Mouse (Mus musculus) common myeloid progenitor, adult 5-6 weeks (primary cell): Measurements from ENCODE around the gene Prrt4. TPM values are rescaled to one million over a fixed set of nuclear protein-coding genes. Genes with fewer than 3 reads are reported as not detected.
"Not testable (repeated sequence)": the region's sequence is repeated elsewhere in the genome, so short reads cannot be mapped to it uniquely, and the experiment has no call there.

Experiments
- ATAC-seq: replicated peaks from 2 replicates; pipeline ENCODE4 v1.8.0; 2016; ENCODE audit warnings: low read depth, mild to moderate bottlenecking, moderate TSS enrichment, inconsistent platforms; ENCODE audit not compliant: poor library complexity, severe bottlenecking
- total RNA-seq: library from RNA; stranded (forward); fragments of 200-1000, 187-1606 nt; gene quantifications from 2 replicates; pipeline ENCODE4 v1.2.3, GENCODE M21; 2017

Gene Prrt4
- total RNA-seq, 1 experiment from 2014 or later, result not detected

DNA sequence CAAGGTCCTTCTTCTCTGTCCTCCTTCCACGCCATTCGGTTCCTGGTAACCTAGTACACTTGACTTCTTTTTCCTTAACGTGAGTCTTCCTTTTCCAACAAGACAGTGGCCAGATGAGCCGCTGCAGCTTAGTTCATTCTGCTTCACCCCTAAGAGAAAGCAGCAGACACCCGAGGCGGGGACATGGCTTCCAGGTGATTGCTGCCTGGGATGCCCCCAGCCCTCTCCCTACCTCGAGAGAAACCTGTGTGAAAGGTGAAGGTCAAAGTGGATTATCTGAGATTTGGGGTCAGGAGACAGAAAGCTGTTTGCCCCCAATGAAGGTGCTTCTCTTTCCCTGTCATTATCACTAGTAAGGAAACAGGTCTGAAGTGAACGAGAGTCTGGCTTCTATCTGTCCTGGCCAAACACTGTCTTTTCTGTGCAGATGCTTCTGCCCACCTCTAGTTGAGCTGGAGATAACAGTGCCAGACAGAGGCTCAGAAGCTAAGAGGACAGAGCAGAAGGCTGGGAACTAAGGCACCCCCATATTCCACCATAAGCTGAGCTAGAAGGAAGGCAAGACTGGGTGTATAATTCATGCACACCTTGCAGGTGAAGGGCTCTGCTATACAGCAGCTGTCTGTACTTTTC, 20.0 kb upstream of the Prrt4 start:
- ATAC-seq, result no peak

DNA sequence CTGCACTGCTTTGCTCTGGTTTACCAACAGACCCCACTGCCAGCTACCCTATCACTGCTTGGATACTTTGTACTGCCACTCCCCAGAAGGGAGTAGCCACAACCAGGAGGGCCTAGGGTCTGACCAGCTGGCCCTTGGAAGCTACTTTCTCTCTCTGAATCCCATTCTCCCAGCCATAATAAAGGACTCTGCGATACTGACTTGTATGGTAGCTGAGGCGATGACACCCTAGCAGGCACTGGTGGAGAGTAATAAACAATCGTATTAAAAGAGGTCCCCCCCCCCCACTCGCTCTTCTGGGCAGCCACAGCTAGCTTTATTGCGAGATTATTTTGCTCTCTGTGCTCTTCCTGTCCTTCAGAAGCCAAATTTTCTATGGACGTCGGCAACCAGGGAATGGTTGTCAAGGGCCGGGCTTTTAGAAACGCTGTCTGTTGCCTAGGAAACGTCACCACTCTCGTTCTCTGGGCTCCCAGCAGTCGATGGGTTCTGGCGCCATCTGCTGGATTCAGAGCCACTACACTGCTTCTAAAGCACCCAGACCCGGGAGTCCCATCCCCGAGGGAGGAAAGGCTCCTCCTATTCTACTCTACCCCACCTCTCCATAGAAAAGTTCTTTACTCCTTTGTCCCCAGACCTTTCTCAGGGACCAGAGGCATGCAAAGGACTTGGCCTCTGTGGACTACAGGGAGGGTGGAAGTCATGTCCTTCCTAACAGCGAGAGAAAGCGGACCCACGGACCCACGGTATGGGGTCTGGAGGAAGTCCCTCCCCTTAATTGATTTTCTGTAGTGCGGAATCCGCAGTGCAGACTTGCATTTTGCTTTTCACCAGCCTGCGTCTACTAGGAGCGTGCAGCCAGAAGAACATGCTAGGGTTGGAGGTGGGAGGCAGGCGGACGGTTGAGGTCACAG, 19.2 kb upstream of the Prrt4 start:
- ATAC-seq, result peak; percentile 77

DNA sequence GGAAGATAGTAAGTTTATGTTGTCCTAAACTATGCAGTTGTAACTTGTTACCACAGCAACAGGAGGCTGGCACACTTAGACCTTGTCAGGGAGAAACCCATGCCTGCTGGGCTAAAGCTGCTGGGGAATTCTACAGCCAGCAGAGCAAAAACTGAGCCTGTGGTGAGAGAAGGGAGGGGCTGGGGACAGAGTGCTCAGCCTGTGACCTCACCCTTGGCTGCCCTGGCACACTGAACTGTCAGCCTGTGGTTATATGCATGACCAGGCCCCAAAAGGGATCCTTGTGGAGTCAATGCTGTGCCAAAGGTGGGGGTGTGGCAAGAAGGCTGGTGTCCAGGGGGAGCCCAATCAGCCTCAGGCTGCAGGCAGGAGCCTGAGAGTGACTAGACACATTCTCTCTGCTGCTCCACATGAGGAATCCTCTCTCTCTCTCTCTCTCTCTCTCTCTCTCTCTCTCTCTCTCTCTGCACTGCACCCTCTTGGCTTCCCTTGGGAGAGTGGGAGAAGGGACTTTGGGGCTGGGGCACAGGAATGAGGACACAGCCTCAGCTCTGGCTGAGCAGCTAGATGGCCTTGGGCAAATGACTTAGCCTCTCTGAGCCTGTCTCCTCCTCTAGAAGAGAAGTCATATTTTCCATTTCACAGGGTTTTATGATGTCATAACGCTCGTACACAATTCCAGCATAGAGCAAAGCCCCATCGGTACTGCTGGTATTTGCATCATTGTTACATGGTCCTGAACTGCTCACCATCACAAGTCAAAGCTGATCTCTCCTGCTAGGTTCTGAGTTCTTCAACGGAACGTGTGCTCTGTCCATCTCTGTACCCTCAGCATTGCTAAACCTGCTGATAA, 16.7 kb upstream of the Prrt4 start:
- peak; percentile 62 for ATAC-seq

DNA sequence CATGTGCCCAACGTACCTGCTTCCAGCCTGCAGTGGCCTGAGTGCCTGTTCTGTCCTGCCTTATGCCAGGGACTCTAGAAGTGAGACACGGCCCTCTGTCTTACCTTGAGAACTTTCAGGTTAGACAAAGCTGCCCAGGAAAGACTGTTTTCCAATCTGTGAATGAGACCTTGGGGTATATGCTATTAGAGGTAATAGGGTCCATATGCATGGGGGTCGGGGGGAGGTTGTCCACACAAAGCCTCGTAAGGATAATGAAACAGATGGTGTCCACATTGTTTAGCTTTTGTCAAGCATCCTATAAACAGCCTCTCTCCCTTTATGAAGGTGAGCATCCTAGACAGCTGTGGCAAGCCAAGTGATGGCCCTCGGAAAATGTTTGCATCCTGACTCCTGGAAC, 15.8 kb upstream of the Prrt4 start:
- ATAC-seq, result no peak

DNA sequence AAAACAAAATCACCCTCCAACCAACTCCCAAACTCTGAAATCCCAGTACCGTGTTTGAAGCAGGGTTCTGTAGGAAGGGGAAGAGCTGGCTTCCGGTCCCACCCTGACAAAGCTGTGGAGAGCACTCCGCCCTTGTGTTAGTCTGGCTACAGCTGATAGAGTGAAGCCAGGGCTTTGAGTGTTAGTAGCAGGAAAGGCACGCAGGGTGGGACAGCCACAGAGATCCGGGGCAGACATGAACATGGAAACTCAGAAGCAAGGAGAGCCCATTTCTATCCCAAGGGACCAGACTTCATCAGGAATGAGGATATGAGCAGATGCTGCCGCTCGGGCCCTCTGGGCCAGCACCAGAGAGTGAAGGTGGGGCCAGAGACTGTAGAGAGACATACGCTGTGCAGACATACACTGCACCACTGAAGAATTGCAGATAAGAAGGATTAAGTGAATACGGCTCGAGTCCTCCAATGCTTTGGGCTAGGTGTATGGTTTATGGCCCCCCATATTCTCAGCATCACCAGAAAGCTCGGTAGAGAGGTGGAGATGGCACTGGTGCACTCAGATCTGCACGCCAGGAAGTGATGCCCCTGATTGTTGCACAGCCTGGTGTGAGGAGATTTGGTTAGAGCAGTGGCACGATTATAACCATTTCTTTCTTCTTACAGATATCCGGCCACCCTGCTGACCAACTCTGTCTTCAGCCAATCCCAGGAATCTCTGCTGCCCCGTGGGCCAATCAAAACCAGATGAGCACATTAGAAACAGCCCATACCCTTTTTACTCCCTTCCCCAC, 14.8 kb upstream of the Prrt4 start:
- ATAC-seq, result peak; percentile 55

DNA sequence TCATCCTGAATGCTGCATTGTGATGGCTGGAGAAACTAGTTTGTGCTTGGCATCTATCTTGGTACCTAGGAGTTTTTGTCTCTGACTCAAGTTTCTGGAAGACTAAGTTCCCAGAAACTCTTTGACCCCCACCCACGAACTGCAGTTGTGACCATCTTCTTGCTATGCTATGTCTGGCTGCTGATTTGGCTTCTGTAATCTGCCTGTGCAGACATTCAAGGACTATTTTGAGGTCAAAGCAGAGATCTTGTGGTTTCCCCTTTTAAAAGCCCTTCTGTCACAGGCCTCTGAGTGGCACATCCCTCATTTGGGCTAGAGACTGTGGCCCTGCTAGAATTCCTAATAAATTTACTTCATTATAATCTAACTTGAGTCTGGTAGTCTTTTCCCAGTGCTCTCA, 8.6 kb upstream of the Prrt4 start:
- ATAC-seq, result peak; percentile 96

DNA sequence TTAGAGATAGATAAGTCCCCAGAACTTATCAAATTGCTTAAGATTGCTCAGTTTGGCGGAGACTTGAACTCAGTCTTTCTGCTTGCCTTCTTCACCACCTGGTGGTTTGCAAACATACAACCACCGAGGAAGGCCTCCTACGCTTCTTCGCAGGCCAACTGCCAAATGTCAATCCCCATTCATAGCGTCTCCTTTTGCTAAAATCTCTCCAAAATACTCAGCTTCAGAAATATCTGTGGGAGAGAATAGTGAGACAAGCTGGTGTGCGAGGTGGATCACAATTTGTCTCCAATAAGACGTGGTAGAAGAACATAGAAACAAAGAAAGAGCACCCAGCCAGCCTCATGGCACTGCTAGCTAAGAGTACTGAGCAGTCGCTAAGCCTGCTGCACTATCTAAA, 459 bp upstream of the Prrt4 start:
- ATAC-seq, result no peak

DNA sequence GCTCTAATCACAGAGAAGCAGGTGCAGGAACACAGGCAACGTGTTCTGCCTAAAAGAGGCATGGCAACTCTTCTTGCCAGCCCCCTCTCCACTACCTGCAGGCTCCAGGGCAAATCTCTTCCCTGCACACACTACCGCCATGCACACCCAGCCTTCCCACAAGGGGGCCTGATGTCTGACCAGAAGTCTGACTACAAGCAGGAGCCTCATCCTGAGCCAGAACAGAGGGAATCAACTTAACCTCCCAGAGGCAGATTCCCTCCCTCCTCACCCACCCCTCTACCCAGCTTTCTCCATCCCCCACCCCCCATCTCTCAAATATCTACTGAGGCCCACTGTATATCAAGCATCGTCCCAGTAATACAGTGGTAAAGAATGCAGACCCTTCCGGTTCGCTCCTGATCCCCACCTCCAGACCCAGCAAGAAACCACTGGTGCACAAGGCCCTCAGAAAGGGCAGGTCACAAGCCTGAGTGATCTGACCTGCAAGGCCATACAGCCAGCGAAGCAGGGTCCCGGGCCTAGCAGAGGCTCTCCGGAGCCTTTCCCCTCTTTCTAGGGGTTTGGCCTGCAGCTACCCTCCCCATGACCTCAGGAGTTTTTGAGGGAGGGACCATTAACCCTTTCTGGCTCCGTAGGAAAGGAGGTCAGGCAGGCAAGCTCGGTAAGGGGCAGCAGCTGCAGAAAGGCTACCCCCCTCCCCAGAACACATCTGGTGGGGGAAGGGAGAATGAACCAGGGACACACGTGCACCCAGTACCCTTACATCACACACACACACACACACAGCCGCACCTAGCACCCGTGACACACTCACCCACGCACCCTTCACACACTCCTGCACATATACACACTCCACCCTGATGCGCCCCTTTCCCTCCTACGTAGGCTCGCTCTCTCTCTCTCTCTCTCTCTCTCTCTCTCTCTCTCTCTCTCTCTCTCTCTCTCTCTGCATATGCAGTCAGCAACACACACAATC, 1.2 kb downstream of the Prrt4 start:
- no peak for ATAC-seq

DNA sequence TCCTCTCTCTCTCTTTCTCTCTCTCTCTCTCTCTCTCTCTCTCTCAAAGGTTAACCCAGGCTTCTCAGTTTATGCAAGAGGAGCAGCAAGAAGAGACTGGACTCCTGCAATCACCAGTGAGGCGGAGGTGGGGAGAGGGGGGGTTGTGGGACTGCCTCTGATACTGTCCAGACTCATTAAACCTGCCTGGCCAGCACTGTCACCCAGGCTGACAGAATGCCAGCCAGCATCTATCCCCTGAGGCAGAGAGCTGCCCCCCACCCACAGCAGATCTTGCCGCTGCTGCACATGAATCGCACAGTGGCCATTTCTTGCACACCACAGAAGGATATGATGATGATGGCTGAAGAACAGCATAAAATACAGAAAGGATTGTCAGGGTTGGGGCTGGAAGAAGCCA, 4.3 kb downstream of the Prrt4 start:
- no peak for ATAC-seq

DNA sequence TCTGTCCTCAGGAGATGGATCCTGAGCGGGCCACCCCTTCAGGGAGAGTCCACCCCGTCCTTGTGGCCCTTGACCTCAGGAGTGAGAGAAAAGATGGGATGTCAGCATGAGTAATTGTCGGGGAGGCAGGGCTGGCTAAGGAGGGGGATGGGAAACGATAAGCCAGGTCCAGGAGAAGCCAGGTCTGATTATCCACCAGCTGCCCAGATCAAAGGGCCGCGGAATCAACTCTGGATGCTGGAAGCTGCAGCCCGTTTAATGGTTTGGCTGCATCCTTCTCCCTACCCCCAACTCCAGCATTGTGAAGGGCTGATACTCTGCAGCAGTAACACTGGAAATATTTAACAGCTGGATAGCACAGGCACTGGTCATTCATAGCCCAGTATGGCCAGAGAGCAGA, 5.0 kb downstream of the Prrt4 start:
- no peak for ATAC-seq

DNA sequence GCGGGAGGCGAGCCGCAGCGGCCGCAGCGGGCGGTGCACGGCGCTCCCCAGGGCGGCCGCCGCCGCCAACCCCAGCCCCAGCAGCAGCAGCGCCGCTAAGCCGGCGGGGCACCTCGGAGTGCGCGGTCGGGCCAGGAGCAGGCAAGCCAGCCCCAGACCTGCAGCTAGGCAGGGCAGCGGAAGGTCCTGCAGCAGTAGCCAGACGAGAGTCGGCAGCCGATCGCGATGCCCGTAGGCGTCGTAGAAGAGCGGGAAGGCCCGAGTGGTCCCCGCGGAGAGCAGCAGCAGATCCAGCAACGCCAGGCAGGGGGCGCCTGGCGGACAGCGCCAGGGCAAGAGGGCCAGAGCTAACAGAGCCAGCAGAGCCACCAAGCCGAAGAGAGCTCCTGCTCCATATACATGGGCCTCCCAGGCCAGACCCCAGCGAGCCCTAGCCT, 8.4 kb downstream of the Prrt4 start:
- peak; percentile 75 for ATAC-seq

DNA sequence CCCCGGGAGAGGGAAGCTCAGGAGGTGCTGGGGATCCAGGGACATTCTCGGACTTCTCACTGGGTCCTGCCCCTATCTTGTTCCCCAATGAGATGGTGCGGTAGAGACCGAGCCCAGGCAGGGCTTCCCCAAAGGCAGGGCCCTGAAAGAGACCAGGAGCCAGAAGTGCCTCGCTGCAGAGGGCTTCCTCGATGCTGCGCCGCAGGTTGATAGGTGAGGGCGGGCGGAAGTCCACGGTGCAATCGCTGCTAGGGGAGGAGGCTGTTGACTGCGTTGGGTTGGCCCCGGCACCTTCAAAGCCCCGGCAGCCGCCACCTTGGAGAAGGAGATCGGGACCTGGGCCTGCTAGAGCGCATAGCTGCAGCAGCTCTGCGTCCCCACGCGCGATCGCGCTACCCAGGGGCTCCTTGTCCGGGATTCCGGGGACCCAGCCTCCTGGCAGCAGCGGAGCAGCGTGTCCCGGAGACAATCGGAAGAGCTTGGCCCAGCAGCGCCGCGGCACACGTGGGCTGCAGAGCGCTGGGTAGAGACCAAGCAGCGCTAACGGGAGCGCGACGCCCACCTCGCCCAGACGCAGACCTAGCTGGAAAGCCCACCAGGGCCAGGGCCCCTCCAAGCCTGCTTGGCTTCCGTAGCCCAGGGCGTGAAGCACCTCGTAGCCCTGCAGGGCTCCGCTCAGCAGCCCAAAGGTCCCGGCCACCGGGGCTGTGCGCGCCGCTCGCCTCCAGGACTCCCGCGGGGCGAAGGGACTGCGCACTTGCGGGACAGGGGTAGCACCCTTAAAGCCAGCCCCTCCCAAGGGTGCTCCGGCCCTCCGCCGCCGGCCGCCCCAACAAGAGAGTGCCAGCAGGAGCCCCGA, 9.1 kb downstream of the Prrt4 start:
- ATAC-seq, result peak; percentile 16; the same call in 1 of the 2 replicates

DNA sequence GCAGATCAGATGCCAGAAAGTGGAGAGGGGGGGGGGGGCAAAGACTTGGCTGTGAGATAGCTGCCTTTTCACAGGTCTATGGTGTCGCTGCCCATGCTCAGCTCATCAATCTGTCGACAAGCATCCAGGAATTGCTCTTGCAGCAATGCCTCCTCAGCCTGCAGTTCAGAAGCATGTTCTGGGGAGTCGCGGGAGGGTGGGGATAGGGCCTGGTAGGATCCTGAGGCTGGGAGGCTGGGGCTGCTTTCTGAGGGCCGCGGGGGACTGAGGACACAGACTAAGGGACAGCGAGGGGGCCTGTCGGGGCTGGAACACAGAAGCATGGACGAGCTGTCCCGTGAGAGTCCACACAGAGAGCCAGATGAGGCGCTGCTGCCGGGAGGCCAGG, 9.7 kb downstream of the Prrt4 start:
- 0 out of 2 replicates have a peak, but pooled peaks have one; percentile 2 for ATAC-seq

DNA sequence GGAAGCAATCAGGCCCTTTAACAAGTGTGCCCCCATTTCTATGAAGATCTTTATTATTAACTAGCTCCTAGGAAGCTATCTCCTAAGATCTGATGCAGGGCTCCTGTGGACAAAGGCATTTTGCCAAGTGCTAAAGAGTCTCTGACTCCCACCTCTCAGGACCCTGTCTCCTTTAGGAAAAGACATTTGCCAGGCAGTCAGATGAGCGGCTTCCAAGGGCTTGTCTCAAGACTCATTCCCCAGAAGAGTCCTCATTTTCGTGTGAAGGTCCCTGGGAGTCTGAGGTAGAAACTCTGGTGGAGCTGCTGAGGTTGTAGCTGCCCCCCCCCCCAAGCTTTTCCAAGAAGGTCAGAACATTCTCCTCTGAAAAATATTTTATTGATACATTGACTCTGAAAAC, 10.5 kb downstream of the Prrt4 start:
- no peak for ATAC-seq

DNA sequence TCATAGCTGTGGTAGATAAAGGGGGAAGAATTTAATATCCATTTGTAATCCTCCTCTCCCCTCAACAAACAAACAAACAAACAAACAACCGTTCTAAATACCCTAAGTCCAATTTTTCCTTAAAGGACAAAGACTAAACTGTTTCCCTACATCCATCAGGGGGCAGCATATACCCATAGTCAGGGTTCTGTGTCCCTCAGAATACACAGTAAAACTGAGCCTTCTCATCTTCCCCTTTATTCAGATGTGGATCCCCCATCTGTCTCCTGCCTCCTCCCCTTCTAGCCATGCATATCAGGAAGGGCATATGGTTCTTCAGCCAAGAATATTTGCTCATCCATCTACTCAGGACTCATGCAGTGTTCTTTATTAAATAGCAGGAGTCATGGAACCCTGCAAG, 13.2 kb downstream of the Prrt4 start:
- peak; percentile 62 for ATAC-seq

DNA sequence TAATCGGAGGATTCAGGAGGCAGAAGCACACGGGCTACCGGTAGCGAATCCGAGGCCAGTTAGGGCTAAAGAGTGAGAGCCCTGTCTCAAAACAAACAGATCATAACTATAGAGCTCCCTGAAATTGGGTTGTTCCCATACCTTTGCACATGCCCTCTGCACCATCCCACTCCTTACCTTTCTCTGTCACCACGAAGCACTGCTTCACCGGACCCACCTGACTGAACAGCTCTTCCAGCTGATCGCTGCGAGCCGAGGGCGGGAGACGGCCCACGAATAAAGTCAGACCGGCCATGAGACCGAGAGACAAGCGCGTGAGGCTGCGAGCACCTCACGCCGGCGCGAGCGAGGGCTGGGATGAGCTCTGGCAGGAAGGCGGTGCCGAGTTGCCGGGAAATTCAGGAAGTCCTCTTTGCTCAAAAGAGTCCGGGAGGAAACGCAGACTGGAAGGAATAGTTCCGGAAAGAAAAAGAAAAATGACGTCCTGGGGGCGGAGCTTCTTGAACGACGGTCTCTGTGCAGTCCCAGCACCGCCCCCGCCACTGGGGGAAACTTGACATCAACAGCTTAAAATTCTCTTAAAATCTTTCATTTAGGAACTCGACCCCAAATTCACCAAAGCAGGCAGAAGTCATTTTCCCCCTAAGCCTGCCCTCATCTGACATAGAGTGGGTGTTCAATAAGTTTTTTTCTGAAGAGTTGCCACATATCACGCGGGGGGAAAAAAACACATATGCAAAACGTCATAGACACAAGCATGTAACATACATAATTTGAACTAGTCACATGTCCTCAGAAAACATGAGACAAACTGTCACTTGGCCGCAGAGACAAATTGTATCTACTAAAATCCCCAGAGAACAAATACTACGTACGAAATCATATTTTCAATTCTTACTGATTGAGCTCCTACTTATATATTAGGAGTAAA, 14.8 kb downstream of the Prrt4 start, which contains the start of gene Rbm28:
TSS of gene Rbm28 (minus strand) at position 693 of the 931 bp plus-strand sequence.
- peak; percentile 89 for ATAC-seq

DNA sequence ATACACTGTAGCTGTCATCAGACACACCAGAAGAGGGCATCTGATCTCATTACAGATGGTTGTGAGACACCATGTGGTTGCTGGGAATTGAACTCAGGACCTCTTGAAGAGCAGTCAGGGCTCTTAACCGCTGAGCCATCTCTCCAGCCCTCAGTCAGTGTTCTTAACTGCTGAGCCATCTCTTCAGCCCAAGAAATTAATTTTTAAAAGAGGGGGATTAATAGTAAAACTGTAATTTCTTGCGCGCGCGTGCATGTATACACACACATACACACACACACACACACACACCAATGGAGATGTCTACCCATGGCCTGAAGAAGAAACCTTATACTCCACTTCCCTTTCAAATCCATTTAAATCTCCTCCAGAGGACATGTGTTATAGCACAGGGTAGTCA, 18.1 kb downstream of the Prrt4 start:
- ATAC-seq, result not testable (repeated sequence)
